Mouse (Mus musculus): ENCODE data around the gene Sema6d. TPM values are rescaled to one million over a fixed set of nuclear protein-coding genes. Genes with fewer than 3 reads are reported as not detected.

The Sema6d gene
- polyA plus RNA-seq, 1 experiment from 2014 or later = 4.9 TPM

DNA sequence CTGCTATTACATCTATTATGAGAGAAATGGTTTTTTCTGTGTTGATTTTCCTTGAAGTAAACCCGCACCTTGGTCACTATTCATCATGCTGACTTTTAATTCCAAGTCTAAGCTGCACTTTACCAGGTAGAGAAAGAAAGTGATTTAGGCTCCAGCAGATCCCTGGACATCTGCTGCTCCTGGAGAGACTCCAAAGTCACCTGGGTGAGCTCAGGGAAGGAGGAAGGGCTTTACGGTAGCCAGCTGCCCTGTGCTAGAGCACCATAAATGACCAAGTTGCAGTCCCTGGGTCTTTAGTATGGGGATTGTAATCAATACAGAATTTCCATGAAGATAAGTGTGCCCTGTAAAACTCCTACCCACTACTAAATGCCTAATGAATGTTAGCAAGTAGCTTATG lies 309.8 kb downstream of the Sema6d start:
- 95% methylated on average over 2 of the region's 2 CpGs for WGBS
- Histone ChIP-seq H3K9ac (ENCODE audit: low read depth, low read length) (no peak overlapping the region), H3K4me1 (replicated peaks; ENCODE audit: insufficient read depth, low read length) (no peaks in the 10 kb centered on the region), H3K27me3 (ENCODE audit: insufficient read depth, low read length) (no peaks in the 10 kb centered on the region), H3K4me3 (replicated peaks; ENCODE audit: low read depth, low read length) (no peak overlapping the region), H3K27ac (no peak overlapping the region), H3K36me3 (ENCODE audit: insufficient read depth, low read length) (no peaks in the 10 kb centered on the region), H3K4me2 (ENCODE audit: low read length) (no peak overlapping the region), H3K9me3 (replicated peaks; ENCODE audit: low read length) (no peaks in the 10 kb centered on the region)
- no peak for TF ChIP-seq CTCF (IDR thresholded peaks at IDR 0.05; ENCODE audit: low read depth)
- DNase-seq (ENCODE audit: low spot score) (no peak), ATAC-seq (replicated peaks; ENCODE audit: low FRiP score, low read depth) (no peak)

GRCm38 (mm10) chr2:124401727-124402380 lies 312.1 kb downstream of the Sema6d start:
- no peaks in the 10 kb centered on the region for H3K36me3 ChIP-seq (ENCODE audit: insufficient read depth, low read length)
- H3K27ac ChIP-seq = no peak overlapping the region
- WGBS = 58% methylated on average over 6 of the region's 6 CpGs
- no peak overlapping the region for H3K4me3 ChIP-seq (replicated peaks; ENCODE audit: low read depth, low read length)
- no peaks in the 10 kb centered on the region for H3K27me3 ChIP-seq (ENCODE audit: insufficient read depth, low read length)
- H3K4me2 ChIP-seq (ENCODE audit: low read length) = no peak overlapping the region
- no peak for DNase-seq (ENCODE audit: low spot score)
- TF ChIP-seq CTCF (IDR thresholded peaks at IDR 0.05; ENCODE audit: low read depth) = no peak
- no peak overlapping the region for H3K9ac ChIP-seq (ENCODE audit: low read depth, low read length)
- no peak for ATAC-seq (replicated peaks; ENCODE audit: low FRiP score, low read depth)
- H3K9me3 ChIP-seq (replicated peaks; ENCODE audit: low read length) = no peaks in the 10 kb centered on the region
- no peaks in the 10 kb centered on the region for H3K4me1 ChIP-seq (replicated peaks; ENCODE audit: insufficient read depth, low read length)

DNA sequence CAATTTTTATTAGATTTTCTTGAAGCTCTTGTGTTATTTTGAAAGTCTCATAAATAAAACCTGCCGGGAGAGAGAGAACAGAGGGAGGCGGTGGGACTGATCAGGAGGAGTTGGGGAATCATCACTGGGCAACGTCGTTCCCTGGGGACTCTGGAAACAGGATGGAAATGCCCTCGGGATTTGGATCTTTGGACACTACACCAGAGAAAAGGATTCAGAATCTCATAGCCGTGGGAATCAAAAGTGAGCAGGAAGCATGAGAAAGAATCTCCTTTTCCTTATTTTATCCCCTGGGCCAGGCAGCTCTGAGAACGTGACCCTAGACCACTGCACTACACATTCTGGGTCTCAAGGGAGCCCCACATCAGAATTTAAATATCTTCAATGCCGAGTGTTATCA lies 313.8 kb downstream of the Sema6d start:
- Histone ChIP-seq H3K4me2 (ENCODE audit: low read length) (no peak overlapping the region), H3K4me3 (replicated peaks; ENCODE audit: low read depth, low read length) (no peak overlapping the region), H3K9me3 (replicated peaks; ENCODE audit: low read length) (no peaks in the 10 kb centered on the region), H3K36me3 (ENCODE audit: insufficient read depth, low read length) (no peaks in the 10 kb centered on the region), H3K4me1 (replicated peaks; ENCODE audit: insufficient read depth, low read length) (no peaks in the 10 kb centered on the region), H3K9ac (ENCODE audit: low read depth, low read length) (no peak overlapping the region), H3K27me3 (ENCODE audit: insufficient read depth, low read length) (no peaks in the 10 kb centered on the region), H3K27ac (no peak overlapping the region)
- ATAC-seq (replicated peaks; ENCODE audit: low FRiP score, low read depth) = no peak
- TF ChIP-seq CTCF (IDR thresholded peaks at IDR 0.05; ENCODE audit: low read depth) = no peak
- no peak for DNase-seq (ENCODE audit: low spot score)
- WGBS = 74% methylated on average over 8 of the region's 8 CpGs

GRCm38 (mm10) chr2:124403981-124404380 lies 314.2 kb downstream of the Sema6d start:
- no peak overlapping the region for H3K9ac ChIP-seq (ENCODE audit: low read depth, low read length)
- H3K4me3 ChIP-seq (replicated peaks; ENCODE audit: low read depth, low read length) = no peak overlapping the region
- ATAC-seq (replicated peaks; ENCODE audit: low FRiP score, low read depth) (no peak), DNase-seq (ENCODE audit: low spot score) (no peak)
- no peaks in the 10 kb centered on the region for H3K36me3 ChIP-seq (ENCODE audit: insufficient read depth, low read length)
- no peak overlapping the region for H3K27ac ChIP-seq
- no peaks in the 10 kb centered on the region for H3K27me3 ChIP-seq (ENCODE audit: insufficient read depth, low read length)
- no peaks in the 10 kb centered on the region for H3K9me3 ChIP-seq (replicated peaks; ENCODE audit: low read length)
- no peak for TF ChIP-seq CTCF (IDR thresholded peaks at IDR 0.05; ENCODE audit: low read depth)
- 63% methylated on average over 6 of the region's 6 CpGs for WGBS
- H3K4me1 ChIP-seq (replicated peaks; ENCODE audit: insufficient read depth, low read length) = no peaks in the 10 kb centered on the region
- no peak overlapping the region for H3K4me2 ChIP-seq (ENCODE audit: low read length)

- no peaks in the 10 kb centered on the region for H3K4me1 ChIP-seq (replicated peaks; ENCODE audit: insufficient read depth, low read length)
- no peak for ATAC-seq (replicated peaks; ENCODE audit: low FRiP score, low read depth)
- H3K36me3 ChIP-seq (ENCODE audit: insufficient read depth, low read length) = no peaks in the 10 kb centered on the region
- H3K4me2 ChIP-seq (ENCODE audit: low read length) = no peak overlapping the region
- no peak overlapping the region for H3K27ac ChIP-seq
- WGBS = 89% methylated on average over 6 of the region's 6 CpGs
- H3K9ac ChIP-seq (ENCODE audit: low read depth, low read length) = no peak overlapping the region
- DNase-seq (ENCODE audit: low spot score) = no peak
- H3K27me3 ChIP-seq (ENCODE audit: insufficient read depth, low read length) = no peaks in the 10 kb centered on the region
- no peak for TF ChIP-seq CTCF (IDR thresholded peaks at IDR 0.05; ENCODE audit: low read depth)
- H3K4me3 ChIP-seq (replicated peaks; ENCODE audit: low read depth, low read length) = no peak overlapping the region
- no peaks in the 10 kb centered on the region for H3K9me3 ChIP-seq (replicated peaks; ENCODE audit: low read length)
These were observed 315.1 kb downstream of the Sema6d start for GRCm38 (mm10) chr2:124404631-124405562.

DNA sequence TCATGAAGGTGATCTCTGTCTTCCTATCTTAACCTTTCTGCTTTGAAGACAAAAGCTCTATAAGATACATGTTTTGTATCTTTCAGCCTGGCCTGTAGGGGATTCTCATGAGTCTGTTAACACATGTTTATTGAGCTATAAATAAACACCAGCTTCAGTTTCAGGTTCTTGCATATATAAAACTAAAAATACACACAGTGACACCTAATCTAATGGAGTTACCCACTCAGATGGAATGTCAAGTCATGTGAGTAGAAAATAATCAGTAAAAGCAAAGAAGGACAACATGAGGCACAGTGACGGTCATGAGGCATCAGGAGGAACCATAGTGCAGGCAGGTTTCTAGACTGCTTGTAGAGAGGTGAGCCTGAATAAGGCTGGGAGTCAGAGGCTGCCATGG lies 319.2 kb downstream of the Sema6d start:
- 68% methylated on average over 1 of the region's 1 CpGs for WGBS
- H3K4me3 ChIP-seq (replicated peaks; ENCODE audit: low read depth, low read length) = no peak overlapping the region
- TF ChIP-seq CTCF (IDR thresholded peaks at IDR 0.05; ENCODE audit: low read depth) = no peak
- H3K27ac ChIP-seq = no peak overlapping the region
- H3K9ac ChIP-seq (ENCODE audit: low read depth, low read length) = no peak overlapping the region
- H3K36me3 ChIP-seq (ENCODE audit: insufficient read depth, low read length) = no peaks in the 10 kb centered on the region
- H3K9me3 ChIP-seq (replicated peaks; ENCODE audit: low read length) = no peaks in the 10 kb centered on the region
- H3K27me3 ChIP-seq (ENCODE audit: insufficient read depth, low read length) = no peaks in the 10 kb centered on the region
- no peak for ATAC-seq (replicated peaks; ENCODE audit: low FRiP score, low read depth)
- no peaks in the 10 kb centered on the region for H3K4me1 ChIP-seq (replicated peaks; ENCODE audit: insufficient read depth, low read length)
- no peak overlapping the region for H3K4me2 ChIP-seq (ENCODE audit: low read length)
- no peak for DNase-seq (ENCODE audit: low spot score)
